Mouse (Mus musculus): ENCODE measurements around the gene Cdx2. TPM values are rescaled to one million over a fixed set of nuclear protein-coding genes. Genes with fewer than 3 reads are reported as not detected.

The Cdx2 gene
- polyA plus RNA-seq, 2 experiments = 0.03 TPM; not detected in 1

- TF ChIP-seq POLR2A (IDR thresholded peaks at IDR 0.05; ENCODE audit: borderline replicate concordance, extremely low read depth, insufficient read depth, insufficient read length) = no peak
- Histone ChIP-seq H3K9ac (ENCODE audit: low read depth, low read length, severe bottlenecking) (no peak overlapping the region), H3K36me3 (ENCODE audit: control insufficient read depth, insufficient read depth, low read length) (no peaks in the 10 kb centered on the region), H3K4me3 (replicated peaks; ENCODE audit: low read length) (no peak overlapping the region), H3K9me3 (ENCODE audit: control insufficient read depth, low read length) (no peaks in the 10 kb centered on the region), H3K4me1 (ENCODE audit: control insufficient read depth, insufficient read depth, low read length) (no peaks in the 10 kb centered on the region), H3K4me2 (replicated peaks; ENCODE audit: low read depth, low read length, severe bottlenecking) (no peak overlapping the region), H3K27me3 (ENCODE audit: control insufficient read depth, insufficient read depth, low read length) (no peaks in the 10 kb centered on the region), H3K27ac (replicated peaks; ENCODE audit: low read depth, low read length) (no peak overlapping the region)
- no peak for ATAC-seq (ENCODE audit: low FRiP score, low read depth)
- DNase-seq (ENCODE audit: low spot score) = no peak
- 88% methylated on average over 8 of the region's 8 CpGs for WGBS
Measured at GRCm38 (mm10) chr5:147351931-147352330, 44.9 kb upstream of the Cdx2 start.

GRCm38 (mm10) chr5:147345981-147346380, 38.9 kb upstream of the Cdx2 start:
- 90% methylated on average over 1 of the region's 1 CpGs for WGBS
- Histone ChIP-seq H3K9me3 (ENCODE audit: control insufficient read depth, low read length) (no peaks in the 10 kb centered on the region), H3K4me1 (ENCODE audit: control insufficient read depth, insufficient read depth, low read length) (no peaks in the 10 kb centered on the region), H3K9ac (ENCODE audit: low read depth, low read length, severe bottlenecking) (no peak overlapping the region), H3K36me3 (ENCODE audit: control insufficient read depth, insufficient read depth, low read length) (no peaks in the 10 kb centered on the region), H3K27me3 (ENCODE audit: control insufficient read depth, insufficient read depth, low read length) (no peaks in the 10 kb centered on the region), H3K4me3 (replicated peaks; ENCODE audit: low read length) (no peak overlapping the region), H3K27ac (replicated peaks; ENCODE audit: low read depth, low read length) (no peak overlapping the region), H3K4me2 (replicated peaks; ENCODE audit: low read depth, low read length, severe bottlenecking) (no peak overlapping the region)
- ATAC-seq (ENCODE audit: low FRiP score, low read depth) (no peak), DNase-seq (ENCODE audit: low spot score) (no peak)
- no peak for TF ChIP-seq POLR2A (IDR thresholded peaks at IDR 0.05; ENCODE audit: borderline replicate concordance, extremely low read depth, insufficient read depth, insufficient read length)

DNA sequence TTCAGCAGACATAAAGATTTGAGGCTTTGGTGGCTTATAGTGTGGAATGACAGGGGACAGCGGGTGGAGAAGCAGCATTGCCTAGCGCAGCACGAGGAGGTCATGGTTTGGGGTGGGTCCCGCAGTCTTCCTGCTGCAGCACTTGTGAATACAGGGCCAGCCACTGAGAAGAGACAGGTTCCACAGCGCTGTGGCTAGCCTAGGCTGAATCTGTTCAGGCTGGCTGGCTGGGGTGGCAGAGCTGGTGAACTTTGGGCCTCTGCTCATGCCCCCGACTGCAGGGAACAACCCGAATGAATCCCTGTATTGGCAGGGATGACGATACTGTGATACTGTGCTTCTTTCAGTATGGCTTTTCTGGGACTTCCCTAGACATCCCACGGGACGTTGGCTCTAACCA, 36.8 kb upstream of the Cdx2 start:
- Histone ChIP-seq H3K4me1 (ENCODE audit: control insufficient read depth, insufficient read depth, low read length) (no peaks in the 10 kb centered on the region; the same call in 1 of the 2 replicates), H3K27ac (replicated peaks; ENCODE audit: low read depth, low read length) (no peak overlapping the region), H3K9ac (ENCODE audit: low read depth, low read length, severe bottlenecking) (no peak overlapping the region), H3K27me3 (ENCODE audit: control insufficient read depth, insufficient read depth, low read length) (no peaks in the 10 kb centered on the region), H3K4me3 (replicated peaks; ENCODE audit: low read length) (no peak overlapping the region), H3K36me3 (ENCODE audit: control insufficient read depth, insufficient read depth, low read length) (no peaks in the 10 kb centered on the region), H3K9me3 (ENCODE audit: control insufficient read depth, low read length) (no peaks in the 10 kb centered on the region), H3K4me2 (replicated peaks; ENCODE audit: low read depth, low read length, severe bottlenecking) (no peak overlapping the region)
- no peak for ATAC-seq (ENCODE audit: low FRiP score, low read depth)
- no peak for DNase-seq (ENCODE audit: low spot score)
- no peak for TF ChIP-seq POLR2A (IDR thresholded peaks at IDR 0.05; ENCODE audit: borderline replicate concordance, extremely low read depth, insufficient read depth, insufficient read length)
- 86% methylated on average over 10 of the region's 10 CpGs for WGBS

GRCm38 (mm10) chr5:147342901-147343300, 35.8 kb upstream of the Cdx2 start:
- H3K27ac ChIP-seq (replicated peaks; ENCODE audit: low read depth, low read length) = no peak overlapping the region
- no peak for TF ChIP-seq POLR2A (IDR thresholded peaks at IDR 0.05; ENCODE audit: borderline replicate concordance, extremely low read depth, insufficient read depth, insufficient read length)
- no peaks in the 10 kb centered on the region; the same call in 1 of the 2 replicates for H3K4me1 ChIP-seq (ENCODE audit: control insufficient read depth, insufficient read depth, low read length)
- no peak overlapping the region for H3K4me3 ChIP-seq (replicated peaks; ENCODE audit: low read length)
- no peak overlapping the region for H3K9ac ChIP-seq (ENCODE audit: low read depth, low read length, severe bottlenecking)
- no peaks in the 10 kb centered on the region for H3K9me3 ChIP-seq (ENCODE audit: control insufficient read depth, low read length)
- DNase-seq (ENCODE audit: low spot score) (no peak), ATAC-seq (ENCODE audit: low FRiP score, low read depth) (no peak)
- no peaks in the 10 kb centered on the region for H3K36me3 ChIP-seq (ENCODE audit: control insufficient read depth, insufficient read depth, low read length)
- no peak overlapping the region for H3K4me2 ChIP-seq (replicated peaks; ENCODE audit: low read depth, low read length, severe bottlenecking)
- WGBS = 91% methylated on average over 6 of the region's 6 CpGs
- H3K27me3 ChIP-seq (ENCODE audit: control insufficient read depth, insufficient read depth, low read length) = no peaks in the 10 kb centered on the region

DNA sequence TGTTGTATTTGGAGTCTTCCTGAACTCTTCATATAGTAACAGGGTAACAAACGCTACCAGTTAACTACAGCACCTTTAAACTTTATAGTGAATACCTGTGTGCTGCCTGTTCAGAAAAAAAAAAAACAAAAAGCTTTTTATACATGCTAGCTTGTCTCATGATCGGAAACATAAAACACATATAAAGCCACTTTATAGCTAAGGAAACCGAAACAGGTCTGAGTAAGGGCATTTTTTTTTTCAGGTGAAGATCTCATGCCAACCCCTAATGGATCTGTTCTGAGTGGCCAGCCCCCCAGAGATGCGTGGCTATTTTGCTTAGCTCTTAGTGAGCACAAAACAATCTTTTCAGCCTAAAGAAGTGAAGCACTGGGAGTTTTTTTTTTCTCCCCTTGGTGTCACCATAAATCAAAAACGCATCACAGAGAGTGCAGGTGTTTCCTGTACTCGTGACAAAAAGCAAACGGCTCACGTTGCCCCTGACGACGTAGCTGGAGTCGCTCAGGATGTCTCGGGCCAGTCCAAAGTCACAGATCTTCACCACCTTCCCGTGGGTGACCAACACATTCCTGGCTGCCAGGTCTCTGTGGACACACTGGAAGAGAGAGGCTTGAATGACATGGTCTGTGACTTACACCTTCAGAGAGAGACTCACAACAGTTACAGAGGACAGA, 33.8 kb upstream of the Cdx2 start:
- no peak for ATAC-seq (ENCODE audit: low FRiP score, low read depth)
- Histone ChIP-seq H3K9me3 (ENCODE audit: control insufficient read depth, low read length) (no peaks in the 10 kb centered on the region), H3K4me1 (ENCODE audit: control insufficient read depth, insufficient read depth, low read length) (no peaks in the 10 kb centered on the region; the same call in 1 of the 2 replicates), H3K4me3 (replicated peaks; ENCODE audit: low read length) (no peak overlapping the region), H3K9ac (ENCODE audit: low read depth, low read length, severe bottlenecking) (no peak overlapping the region), H3K36me3 (ENCODE audit: control insufficient read depth, insufficient read depth, low read length) (no peaks in the 10 kb centered on the region), H3K27ac (replicated peaks; ENCODE audit: low read depth, low read length) (no peak overlapping the region), H3K27me3 (ENCODE audit: control insufficient read depth, insufficient read depth, low read length) (no peaks in the 10 kb centered on the region), H3K4me2 (replicated peaks; ENCODE audit: low read depth, low read length, severe bottlenecking) (no peak overlapping the region)
- 30% methylated on average over 13 of the region's 13 CpGs for WGBS
- peak; percentile 18 for DNase-seq (ENCODE audit: low spot score)
- TF ChIP-seq POLR2A (IDR thresholded peaks at IDR 0.05; ENCODE audit: borderline replicate concordance, extremely low read depth, insufficient read depth, insufficient read length) = no peak

Measured in limb, embryonic 14.5 days (tissue).